Mouse (Mus musculus): ENCODE data around the gene Cep295.
"Not testable (repeated sequence)": the region's sequence is repeated elsewhere in the genome, so short reads cannot be mapped to it uniquely, and the experiment has no call there.

The Cep295 gene

DNA sequence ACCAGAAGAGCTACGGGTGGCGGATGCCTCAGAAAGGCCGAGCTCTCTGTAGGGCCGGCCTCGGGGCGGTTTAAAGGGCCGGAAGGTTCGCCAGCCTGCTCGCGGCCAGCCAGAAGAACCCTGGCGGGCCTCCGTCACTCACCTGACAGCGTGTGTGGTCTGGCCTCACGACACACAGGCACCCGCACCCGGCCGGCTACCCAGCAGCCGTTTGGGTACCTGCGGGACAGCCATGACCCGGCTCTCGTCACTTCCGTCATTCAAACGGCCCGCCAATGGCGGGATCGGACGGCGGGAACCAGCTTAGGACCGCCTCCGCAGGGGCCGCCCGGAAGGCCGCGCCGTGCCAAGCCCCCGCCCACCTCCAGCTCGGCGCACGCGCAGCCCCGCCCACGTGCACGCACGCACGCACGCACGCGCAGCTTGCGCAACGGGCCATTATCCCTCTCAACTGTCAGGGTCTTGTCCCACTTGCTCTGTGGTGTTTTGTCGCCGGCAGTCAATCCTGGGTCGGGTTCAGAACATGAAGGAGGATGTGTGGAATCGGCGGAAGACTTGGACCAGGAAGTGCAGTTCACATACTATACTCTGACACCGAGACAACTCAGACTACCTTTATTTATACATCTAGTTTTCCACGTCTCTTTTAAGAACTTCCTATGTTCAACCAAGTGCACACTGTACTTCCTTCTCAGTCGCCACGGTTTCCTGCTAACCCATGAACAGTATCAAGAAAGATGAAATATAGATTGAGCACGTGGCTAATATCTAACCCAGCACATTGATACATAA lies at the start of gene Cep295:
TSS of gene Cep295 (minus strand) at position 305 of the 792 bp plus-strand sequence.
- DNase-seq: peak; percentile 97

DNA sequence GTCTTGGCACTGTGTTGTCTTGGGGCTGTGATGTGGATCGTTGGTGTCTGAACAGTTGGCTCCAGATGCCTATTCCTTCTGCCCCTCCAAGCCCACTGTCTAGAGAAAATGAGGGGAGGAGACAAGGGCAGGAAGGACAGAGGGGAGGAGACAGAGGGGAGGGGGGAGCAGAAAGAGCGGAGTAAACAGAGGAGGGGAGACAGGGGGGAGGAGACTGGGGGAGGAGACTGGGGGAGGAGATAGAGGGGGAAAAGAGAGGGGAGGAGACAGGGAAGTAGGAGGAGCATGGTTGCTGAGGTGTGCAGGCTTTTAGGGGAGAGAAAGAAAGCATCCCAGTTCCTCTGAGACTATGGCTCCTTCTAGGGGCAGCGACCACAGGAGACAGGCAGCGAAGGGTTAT lies 40.0 kb upstream of the Cep295 start:
- no peak for DNase-seq

DNA sequence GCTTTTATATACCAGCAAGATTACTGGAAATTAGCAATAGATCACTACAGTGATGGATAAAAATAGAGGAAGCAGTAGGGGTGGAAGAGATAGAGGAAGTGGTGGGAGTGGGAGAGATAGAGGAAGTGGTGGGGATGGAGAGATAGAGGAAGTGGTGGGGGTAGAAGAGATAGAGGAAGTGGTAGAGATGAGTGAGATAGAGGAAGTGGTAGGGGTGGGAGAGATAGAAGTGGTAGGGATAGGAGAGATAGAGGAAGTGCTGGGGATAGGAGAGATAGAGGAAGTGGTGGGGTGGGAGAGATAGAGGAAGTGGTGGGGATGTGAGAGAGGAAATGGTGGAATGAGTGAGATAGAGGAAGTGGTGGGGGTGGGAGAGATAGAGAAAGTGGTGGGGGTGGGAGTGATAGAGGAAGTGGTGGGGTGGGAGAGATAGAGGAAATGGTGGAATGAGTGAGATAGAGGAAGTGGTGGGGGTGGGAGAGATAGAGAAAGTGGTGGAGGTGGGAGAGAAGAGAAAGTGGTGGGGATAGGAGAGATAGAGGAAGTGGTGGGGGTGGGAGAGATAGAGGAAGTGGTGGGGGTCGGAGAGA lies 37.9 kb upstream of the Cep295 start:
- DNase-seq: no peak

DNA sequence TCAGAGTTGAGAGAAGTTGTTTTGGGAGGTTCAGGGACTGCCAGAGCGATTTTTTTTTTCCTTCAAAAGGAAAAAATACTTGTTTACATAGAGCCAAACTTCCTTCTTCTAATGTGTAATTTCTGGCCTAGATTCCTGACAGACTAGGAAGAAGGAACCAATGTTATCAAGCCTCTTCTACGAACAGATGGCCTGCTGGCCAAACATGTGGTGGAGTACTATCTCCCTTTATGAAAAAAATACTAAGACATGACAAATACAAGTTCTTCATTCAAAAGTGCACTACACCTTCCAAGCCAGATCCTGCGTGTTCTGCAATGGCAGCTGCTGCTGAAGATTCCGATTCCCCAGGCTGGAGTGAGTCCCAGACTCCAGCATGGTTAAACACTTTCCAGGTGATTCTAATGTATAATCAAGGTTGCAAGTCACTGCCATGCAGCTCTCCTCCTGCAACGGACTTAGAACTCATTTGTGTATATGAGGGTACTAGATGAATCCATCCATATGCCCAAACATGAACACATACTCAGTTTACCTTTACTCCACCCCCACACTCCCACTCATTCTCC lies 29.6 kb upstream of the Cep295 start:
- no peak for DNase-seq

DNA sequence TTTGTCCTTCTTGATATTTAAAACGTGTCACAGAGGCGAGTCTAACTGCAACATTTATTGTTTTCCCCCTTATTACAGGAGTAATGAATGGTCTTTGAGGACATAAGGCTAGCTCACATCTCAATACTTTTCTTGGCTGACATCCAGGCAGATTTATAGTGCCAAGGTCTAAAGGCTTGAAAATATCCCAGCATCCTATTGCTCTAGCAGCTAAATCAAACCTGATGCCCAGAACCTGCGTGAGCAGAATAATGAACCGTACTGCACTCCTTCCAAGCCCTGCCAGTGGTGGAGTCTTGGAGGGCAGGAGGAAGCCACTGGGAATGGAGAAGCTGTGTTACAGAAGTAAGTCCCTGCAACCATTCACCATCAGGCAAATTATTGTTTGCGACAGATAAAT lies 26.7 kb upstream of the Cep295 start:
- no peak for DNase-seq

DNA sequence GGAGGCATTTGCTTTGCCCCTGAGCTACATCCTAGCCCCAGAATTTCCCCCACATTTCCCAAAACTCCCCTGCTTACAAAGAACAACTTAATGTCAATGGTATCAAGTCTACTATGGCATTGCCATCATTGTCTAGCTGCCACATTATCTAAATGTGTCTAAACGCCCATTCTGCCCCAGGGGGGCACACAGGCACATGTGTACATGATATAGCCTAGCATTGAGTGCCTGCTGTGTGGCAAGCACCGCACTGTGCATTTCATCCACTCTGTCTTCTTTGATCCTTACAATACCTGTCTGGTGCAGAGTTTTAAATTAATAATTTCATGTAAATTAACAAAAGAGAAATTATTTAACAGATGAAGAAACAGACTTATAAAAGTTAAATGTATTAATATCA lies 8.7 kb upstream of the Cep295 start:
- no peak for DNase-seq

DNA sequence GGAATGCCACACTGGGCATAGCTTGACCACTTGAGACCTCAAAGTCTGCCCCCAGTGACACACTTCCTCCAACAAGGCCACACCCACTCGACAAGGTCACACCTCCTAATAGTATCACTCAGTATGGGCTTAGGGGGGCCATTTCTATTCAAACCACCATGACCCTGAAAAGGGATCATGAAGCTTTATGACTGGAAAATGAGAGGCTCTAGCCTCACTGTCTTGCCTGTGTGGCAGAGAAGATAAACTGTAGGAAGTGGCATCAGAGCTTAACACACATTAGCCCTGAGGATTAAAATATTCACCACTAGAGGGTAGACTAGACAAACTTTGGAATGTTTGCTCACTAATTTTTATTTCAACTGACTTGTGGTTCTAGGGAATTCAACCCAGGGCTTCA lies 8.3 kb upstream of the Cep295 start:
- DNase-seq: no peak

DNA sequence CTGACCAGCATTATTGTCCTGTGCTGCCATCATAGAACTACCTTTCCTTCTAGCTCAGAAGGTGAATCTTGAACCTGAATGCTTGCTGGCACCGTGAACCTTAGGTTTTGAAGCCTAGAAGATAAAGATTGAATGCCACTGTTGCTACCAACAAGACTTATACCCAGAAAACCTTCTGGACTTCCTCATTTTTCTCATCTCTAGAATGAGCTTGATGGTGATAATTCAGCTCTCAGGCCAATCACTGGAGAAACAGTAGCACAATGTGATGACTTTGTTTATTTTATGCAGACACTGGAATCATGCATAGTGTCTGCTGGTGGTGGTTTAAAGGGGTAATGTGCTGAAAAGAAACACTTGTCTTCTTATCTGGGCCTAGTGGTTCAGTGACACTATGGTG lies 7.3 kb upstream of the Cep295 start:
- no peak for DNase-seq

DNA sequence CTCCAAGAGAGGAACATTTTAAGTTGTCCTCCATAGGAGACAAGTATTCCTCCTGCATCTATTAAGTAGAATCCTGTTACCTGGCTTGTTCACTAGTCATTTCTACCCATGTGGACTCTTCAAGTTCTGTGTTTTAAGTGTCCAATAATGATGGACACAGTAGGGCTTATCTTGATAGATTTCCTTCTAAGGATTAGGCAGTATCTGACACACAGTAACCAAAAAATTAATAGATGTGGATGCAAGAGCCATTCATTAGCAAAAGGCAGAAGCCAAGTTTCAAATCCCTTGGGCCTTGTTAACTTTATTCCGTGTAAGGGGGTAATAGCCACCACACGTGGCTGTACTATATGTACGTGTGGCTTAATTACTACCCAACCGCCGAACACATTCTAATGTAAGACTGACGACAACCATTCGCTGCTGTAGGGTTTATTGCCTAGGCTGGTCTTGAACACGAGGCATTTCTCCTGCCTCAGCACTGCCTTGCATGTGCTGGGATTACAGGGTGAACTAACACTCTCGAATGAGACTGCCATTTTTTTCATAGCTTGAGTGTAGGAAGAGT lies 588 bp downstream of the Cep295 start:
- DNase-seq: no peak

DNA sequence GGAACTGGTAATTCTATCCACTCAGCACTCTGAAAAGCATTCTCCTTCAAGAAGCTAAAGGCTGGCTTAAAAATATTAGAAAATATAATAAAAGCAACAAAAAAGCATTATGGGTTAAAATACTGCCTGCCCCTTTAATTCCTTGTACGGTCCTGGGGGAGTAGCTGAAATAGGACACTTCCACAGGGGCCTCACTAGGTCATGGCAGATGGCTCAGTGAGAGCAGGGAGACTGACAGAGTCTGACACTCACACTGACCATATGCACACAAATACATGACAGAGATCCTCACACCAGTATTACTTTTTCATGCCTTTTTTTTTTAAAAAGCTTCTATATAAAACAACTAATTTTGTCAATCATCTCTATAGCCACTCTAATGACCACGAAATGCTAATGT lies 7.7 kb downstream of the Cep295 start:
- no peak for DNase-seq

DNA sequence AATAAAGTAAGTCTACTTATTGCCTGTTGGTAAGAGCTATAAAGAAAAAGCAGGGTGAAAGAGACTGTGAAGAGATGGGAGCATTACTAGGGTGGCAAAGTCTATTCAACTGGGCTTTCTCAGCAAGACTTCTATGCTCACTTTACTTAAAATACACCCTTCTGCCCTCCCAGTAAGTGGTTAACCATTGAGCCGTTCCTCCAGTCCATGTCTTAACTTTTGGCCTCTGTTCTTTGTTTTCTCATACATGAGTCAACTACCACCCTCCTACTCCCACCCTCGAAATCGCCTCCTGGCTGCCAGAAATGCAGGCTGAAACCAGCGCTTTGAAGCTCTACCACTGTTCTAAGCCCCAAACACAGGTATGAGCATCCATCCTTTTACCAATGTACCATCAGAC lies 19.8 kb downstream of the Cep295 start:
- DNase-seq: no peak

DNA sequence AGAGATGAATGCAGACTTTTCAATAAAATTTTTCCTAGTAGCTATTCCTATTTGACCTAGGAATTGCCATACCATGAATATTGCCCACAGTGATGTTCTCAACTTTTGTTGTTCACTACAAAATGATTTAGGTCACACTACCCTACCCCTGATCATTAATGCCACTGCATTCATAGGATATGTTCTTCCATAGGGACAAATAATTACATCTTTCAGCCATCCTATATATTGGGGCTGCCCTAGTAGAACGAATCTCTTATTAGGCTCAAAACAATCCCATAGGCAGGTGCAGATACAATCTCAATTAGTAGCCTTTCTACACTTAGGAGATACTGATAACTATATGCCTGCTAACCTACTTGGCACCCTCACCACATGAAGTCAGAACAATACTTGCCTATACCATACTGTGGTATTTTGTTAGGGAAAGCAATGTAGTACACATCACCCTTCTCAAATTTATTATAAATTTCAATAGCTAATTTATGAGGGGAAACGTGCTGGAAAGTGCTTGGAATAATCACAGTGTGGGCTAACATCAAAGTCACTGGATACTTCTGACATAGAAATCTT lies 39.3 kb downstream of the Cep295 start:
- no peak for DNase-seq

DNA sequence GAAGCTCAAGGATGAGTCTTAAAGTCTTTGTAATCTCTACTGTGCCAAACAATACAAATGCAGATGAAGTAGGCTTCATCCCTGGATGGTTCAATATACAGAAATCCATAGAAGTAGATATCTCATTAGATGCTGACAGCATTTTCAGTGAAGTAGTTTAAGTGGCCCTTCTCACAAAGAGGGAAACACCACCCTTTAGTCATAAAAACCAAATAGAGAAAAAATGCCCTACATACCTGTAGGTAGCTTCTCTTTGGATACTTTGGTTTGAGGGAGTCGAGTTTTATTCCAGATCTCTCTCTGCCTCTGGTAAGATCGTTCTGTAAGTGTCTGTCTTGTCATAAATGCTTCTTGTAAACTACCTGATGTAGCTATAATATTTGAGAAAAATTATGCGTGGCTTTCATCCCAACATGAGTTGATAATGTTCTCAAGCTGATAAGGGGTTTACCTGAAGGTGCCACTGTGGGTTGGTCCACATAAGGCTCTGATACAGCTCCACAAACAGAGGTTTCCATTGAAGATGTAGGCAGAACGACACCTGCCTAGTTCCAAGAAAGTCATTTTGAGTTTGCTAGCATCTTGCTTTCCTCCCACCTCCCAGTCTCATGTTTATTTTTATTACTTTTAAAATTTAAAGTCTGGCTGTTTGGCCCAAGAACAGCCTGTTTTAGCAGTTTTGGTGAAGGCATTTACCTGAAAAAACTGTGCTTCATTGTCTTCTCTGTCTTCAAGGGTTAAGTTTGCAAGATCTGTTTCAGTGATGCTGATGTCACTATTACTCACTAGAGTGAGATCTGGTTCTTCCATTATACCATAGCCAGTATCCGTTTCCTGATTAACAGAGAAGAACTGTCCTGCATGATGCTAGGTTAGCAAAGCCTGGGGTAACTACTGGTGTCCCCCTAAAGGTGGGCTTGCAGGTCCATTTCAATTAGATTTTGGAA lies 40.1 kb downstream of the Cep295 start:
- DNase-seq: no peak

DNA sequence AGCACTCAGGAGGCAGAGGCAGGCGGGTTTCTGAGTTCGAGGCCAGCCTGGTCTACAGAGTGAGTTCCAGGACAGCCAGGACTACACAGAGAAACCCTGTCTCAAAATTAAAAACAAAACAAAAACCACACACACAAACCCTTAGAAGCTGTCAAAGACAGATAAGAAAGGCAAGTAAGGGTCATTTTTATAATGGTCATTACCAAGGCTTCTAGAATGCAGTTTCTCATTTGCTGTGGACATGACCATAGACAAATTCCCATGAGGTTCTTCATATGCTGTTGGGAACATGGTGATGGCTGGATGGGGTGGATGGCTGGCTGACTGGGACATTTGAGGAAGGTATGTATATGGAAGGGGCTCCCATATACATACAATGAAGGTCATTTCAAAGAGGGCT lies 41.3 kb downstream of the Cep295 start:
- not testable (repeated sequence) for DNase-seq

DNA sequence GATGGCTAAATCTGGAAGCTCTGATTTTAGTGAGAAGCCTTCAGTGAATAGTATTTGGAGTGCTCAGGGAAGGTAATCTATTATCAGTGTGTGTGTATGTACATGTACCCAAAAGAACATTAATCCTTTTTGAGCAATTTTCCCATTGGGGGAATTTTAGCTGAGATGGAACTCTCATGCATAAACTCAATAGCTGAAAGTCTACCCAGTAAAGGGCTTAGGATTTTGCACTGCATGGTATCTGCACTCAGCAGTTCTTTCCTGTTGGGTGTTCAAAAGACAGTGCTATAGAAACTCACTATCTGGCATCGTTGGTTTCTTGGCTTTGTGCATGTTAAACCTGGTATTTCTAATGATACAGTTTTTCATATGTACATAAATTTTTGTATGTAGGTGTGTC lies 43.0 kb downstream of the Cep295 start:
- no peak for DNase-seq

DNA sequence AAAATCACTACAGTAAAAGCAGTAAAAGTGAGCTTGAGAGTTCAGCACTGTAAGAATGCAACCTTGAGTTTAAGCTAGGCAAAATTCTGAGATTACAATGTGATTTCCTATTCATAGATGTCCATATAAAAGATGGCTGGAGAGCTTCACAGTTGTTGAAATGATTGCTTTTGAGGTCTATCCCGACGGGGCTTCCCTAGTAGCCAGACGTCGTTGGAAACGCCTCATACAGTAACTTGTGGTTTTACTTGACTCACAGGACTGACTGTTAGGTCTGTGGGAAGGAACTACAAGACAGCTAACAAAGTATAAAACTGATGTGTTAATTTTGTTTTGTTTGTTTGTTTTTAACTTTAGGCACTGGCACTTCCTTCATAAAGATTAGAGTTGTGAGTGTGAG lies 44.0 kb downstream of the Cep295 start:
- no peak for DNase-seq

DNA sequence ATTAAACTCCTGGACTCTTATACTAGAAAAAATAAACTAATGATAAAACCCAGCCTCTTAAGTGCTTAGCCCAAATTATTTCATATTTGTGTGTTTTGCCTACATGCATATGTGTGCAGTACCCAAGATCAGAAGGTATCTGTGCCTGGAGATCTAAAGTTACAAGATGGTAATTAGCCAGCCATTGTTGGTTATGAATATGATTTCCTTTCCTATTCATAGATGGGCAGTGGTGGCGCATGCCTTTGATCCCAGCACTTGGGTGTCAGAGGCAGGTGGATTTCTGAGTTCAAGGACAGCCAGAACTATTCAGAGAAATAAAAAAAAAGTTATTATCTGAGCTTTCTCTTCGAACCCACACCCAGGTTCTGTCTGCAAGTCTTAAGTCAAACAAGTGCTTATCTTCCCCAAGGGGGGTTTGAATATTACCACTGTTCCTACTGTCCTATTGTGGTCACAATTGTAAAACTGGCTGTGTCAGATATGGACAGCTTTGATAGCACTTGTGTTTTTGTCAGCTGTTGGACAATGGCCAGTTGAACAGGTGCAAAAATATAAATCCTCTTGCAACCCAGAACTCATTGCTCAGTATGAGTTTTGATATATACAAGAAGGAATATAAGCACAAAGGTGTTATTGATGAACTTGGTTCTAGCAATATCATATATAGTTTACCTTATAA lies 45.4 kb downstream of the Cep295 start:
- DNase-seq: no peak

DNA sequence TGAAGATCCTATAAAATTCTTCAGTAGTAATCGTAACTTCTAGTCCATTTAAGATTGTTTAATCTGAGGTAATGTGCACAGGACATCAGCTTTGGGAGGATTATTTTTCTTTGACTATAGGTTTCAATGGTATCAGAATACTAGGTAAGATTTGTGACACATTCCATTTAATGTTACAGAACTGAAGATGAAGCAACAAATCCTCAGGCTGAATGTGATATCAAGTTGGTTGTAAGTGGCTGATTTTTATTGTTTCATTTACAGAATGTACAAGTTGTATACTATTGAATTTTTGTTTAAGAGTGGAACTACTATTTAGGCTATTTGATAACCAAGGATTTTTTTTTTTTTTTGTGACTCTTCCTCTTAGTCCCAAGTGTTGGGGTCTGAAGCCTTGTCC lies 47.4 kb downstream of the Cep295 start:
- DNase-seq: no peak

DNA sequence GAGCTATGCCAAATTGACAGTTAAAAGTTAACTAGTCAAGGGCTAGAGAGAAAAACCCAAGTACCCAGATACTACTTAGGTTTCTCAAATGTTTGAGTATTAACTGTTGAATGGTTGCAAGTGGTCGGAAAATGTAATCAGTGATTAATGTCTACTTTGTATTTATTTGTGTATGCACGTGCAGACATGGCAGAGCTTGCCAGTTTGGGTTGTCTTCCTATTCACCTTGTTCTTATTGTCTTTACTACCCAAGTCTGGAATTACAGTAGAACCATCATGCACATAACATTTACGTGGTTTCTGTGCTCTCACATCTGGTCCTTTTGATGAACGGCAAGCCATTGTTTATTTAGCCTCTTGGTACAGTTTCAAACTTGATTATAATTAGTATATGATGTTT lies 48.2 kb downstream of the Cep295 start:
- DNase-seq: no peak

DNA sequence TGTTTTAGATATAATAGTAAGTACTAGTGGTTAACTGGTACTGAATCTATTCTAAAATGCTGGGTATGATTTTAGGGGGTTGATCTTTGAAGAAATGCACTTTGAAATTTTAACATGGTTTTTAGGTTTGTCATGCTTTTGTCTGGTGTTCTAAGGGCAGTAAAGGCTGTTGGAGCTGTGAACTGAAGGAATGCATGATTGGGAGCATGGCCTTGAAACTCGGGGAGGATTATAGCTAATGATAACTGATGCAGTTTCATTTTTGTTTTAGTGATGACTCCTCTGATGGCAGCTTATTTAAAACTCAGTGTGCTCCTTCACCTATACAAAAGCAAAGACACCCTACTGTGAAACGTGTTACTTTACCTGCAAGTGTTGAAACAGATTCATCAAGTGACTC lies 49.3 kb downstream of the Cep295 start:
- DNase-seq: no peak

DNA sequence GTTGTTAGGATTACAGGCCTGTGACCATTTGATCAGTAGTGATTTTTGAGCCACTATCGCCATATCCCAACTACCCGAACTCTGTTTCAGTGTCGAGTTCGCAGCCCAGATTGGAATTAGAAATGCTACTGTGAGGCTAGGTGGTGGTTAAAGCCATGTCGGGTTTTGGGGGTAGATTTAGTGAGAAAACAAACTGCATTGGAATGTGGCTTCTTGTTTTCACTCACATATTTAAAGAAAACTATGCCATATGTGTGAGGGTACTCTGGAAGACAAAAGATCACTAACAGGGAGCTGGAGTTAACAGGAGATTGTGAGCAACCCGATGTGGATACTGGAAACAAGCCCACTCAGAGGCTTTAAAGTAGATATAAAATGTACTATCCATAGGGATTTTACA lies 50.3 kb downstream of the Cep295 start:
- DNase-seq: no peak
